Mouse (Mus musculus) CD8-positive naive resting alpha-beta T cell, adult 2 months (primary cell): Measurements from ENCODE around the gene 9230112D13Rik.

Experiments
- DNase-seq, 2 experiments: peaks; one replicate each; pipeline ENCODE4 v3.0.0; 2022; ENCODE audit warnings: low read depth in 2 of 2, low spot score in 2 of 2

Gene 9230112D13Rik

DNA sequence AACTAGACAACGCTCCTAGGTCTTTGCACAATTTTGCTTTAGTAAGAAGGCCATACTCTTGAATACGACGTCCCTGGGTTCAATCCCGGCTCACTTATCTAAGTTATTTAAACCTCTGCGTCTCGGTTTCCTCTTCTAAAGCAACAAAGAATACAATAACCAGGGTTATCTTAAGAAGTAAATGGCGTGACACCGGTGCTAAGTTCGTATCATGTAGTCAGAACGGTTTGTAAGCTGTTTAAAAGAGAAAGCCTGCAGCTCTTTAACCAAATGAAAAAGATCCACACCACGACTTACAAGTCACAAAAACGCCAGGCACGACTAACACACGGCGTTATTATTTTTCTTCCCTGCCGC lies 21.2 kb downstream of the 9230112D13Rik start:
- peak in 1 of 2 experiments; percentile 0 for DNase-seq

DNA sequence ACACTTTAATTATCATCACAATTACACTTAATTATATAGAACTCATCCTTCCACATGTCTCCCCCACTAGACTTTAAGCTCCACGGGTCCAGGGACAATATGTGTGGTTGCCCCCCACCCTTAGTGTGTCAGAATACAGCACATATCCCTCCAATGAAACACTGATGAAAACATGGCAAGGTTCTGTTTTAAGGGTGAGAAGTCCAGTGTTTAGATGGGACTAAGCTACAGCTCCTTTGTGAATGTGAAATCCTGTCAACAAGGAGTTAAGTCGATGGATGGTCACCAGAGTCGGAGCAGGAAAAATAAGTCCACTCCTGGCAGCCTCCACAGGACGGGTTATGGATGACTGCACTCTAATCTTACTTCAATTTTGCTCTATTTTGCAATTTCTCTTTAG lies 22.3 kb downstream of the 9230112D13Rik start:
- DNase-seq = no peak

DNA sequence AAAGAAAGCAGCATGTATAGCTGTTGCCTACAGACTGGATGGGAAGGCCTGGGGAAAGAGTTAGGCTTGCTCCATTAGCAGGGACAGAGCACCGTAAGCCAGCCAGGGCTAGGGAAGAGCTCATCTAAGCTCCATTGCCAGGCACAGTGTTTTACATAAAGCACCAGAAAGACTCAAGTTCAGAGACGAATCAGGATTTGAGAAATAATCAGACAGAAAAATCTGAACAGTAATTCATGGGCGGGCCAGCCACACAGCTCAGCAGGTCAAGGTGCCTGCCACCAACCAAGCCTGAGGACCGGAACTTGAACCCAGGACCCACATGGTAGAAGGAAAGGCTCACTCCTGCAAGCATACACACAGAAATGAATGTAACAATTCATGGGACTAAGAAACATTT lies 22.9 kb downstream of the 9230112D13Rik start:
- no peak for DNase-seq

DNA sequence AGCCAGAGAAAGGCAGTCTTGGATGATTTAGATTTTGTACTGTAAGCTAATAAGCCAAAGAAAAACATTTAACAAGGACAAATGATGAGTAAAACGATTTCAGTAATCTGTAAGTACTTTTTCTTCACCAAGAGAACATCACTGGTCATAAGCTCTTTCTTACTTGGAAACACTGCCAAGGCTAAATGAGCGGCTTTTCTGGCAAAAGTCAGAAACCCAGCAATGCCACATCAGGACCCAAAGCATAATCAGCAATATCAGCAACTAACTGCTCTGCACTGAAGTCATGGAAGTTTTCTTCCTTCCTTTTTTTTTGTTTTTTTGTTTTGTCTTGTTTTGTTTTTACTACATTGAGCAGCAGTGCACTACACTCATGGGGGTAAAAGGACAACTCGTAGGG lies 25.3 kb downstream of the 9230112D13Rik start:
- no peak for DNase-seq

DNA sequence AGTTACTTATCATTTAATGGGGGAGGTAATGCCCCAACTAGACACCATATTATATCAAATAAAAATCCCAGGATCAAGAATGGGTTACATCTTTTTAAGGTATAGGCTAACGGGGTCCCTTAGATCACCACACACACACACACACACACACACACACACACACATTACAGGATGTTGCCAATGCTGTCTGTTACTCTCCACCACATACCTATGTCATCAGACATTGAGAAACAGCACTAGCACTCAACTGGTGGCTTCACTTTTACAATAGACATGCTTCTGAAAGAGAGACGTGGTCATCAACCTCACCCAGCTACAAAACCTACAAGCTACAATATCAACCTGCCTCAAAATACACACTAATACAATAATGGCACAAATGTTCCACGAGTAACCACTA lies 28.9 kb downstream of the 9230112D13Rik start:
- no peak for DNase-seq

DNA sequence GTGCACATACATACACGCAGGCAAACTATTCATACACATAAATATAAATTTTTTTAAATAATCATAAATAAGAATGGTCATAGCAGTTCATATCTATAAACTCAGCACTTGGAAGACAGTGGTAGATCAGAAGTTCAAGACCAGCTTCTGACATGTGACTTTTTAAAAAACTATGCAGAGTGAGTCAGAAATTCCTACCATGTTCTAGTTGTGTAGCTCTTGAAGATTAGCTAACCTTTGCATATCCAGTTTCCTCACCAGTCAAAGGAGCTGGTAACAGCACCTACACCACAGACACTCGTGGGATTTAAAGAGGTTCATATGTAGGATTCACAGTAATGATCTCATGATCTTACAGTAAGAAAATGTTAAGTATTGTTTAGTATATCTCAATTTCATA lies 29.9 kb downstream of the 9230112D13Rik start:
- DNase-seq = no peak

DNA sequence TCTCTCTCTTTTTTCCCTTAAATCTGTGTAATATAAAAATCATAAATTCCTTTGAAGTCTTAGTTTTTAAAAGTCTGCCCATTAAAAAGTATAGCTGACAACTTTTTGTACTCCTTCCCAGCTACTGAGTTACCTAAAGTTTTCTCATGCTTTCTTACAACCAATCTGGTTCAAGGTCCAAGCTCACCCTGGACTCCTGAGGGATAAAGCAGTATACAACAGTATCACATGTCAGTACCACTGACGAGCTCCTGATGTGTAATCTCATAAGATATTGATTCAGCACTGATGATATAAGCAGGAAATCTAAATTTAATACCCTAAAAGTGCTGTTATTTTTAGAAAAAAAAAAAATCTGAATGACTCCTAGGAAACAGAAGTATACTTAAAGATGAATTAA lies 31.6 kb downstream of the 9230112D13Rik start:
- DNase-seq = no peak

DNA sequence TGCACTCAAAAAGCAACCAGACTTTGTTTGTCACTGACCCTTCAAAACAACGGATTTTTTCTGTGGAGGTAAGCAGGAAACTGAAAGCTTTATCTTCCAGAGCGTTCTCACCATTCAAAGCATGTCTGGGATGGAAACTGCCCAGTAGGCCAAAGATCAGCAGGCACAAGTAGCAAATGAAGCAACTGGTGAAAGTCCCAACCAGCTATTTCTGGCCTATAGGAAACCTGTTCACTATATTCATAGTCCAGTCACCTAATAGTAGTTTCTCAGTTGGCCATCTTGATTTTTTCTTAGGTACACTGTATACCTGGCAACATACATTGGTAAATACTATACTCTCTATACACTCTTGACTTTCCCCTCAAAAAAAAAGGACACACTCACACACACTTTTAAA lies 32.7 kb downstream of the 9230112D13Rik start:
- DNase-seq = no peak

DNA sequence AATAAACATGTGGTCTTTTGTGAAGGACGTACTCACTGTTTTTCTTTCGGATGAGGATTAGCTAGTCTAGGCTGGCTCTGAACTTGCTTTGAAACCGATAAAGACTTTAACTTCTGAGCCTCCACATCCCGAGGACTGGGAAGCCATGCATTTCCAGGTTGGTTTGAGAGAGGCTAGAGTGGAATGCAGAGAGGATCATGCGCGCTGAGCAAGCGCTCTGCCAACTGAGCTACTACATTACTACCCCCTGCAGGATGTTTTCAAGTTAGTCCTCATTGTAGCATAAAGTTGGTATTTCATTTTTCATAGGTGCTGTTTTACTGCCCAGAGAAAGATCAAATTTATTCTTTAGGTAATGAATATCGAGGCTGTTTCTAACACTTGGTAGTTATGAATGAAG lies 36.4 kb downstream of the 9230112D13Rik start:
- DNase-seq = no peak

DNA sequence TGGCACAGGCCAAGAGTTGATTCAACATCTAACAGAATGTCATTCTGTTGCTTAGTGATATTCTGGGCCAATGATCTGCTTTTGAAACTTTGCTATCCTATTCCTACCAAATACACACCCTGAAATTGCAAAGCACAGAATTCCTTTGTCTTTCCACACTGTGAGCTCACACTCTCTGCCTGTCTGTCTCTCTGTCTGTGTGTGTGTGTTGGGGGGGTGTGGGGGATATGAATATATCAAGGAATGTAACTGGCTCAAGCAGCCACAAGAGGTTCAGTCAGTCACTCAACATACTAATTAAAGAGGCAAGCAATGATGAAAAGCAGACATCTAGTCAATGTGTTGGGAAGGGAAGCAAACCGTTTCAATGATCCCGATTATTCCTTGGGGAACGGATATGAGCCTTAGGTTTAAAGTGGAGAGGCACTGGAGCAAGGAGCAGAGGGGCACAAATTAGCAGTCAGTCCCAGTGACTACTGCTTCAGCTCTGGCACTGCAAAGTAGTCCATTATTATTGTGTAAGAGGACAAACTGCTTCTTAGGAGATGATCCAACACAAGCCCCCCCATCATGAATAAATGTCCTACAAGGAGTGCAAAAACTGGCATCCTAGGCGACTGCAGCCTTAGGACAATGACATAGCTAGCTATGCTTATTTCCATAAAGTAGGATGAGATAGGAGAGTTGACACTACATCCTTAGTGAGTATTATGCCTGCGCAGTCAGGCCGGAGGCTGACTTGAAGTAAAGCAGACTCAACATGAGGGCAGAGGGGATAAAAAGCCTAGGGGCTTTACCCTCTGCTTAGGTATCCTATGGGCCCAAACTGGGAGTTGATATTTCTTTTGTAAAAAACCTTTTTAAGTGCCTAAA lies 38.9 kb downstream of the 9230112D13Rik start:
- DNase-seq = no peak

DNA sequence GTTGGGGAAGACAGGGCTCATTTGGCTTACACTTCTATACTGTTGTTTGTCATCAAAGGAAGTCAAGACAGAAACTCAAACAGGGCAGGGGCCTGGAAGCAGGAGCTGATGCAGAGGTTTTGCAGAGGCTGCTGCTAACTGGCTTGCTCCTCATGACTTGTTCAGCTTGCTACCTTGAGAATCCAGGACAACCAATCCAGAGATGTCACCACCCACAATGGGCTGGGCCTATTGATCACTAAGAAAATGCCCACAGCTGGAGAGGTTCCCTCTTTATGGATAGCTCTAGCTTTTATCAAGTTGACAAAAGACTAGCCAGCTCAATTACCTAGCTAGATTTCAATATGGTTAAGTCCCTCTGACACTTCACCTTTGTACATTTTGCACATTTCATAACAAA lies 51.0 kb downstream of the 9230112D13Rik start:
- DNase-seq = no peak

DNA sequence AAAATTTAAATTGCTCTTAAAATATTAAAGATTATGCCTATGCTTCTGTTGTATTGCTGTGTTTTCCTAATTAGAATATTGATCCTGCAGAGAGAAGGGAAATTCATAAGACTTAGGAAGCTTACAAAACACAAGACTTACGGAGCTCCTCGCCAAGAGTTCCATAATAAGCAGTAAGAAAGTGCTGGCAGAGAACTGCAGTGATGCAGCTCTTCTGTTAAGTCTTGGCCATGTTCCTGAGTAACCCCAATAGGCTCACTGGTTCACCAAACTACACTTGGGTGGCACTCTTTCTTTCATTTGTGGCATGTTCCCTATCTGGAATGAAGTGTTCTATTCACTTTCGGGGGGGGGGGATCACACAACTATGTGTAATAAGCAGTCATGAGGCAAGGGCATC lies 56.3 kb downstream of the 9230112D13Rik start:
- DNase-seq = no peak
